Mouse (Mus musculus): ENCODE data around the gene Rab5if. TPM values are rescaled to one million over a fixed set of nuclear protein-coding genes. Genes with fewer than 3 reads are reported as not detected.
"Not testable (repeated sequence)": the region's sequence is repeated elsewhere in the genome, so short reads cannot be mapped to it uniquely, and the experiment has no call there.

Gene Rab5if
- polyA plus RNA-seq (2017; shearing (Covaris generic)) = 1 to 10 TPM; 4.1 to 7.6 TPM

GRCm38 (mm10) chr2:156862772-156863486, at the start of gene Rab5if:
Gene Rab5if, plus strand, starts transcription at chr2:156863128.
- ATAC-seq = peak; percentile 79

DNA sequence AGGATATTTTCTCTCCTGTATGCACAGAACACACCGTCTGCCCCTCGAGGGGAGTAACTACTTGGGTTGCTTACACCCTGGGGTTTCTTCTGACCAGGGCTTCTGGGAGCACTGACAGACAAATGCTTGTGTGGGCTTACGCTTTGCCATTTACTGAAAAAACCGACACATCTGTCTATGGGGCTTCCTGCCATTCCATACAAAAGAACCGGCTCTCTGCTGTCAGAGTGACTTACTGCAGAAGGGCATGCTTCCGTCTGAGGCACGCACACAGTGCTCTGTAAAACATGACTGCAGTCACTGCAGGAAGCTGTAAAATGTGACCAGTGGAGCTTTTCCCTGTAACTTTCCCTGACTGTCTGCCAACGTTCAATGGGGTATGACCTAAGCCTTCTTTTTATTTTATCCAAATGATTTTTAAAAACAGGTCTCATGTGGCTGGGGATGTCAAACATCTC, 48.6 kb upstream of the Rab5if start:
- ATAC-seq = no peak

GRCm38 (mm10) chr2:156814893-156815292, 48.0 kb upstream of the Rab5if start:
- no peak for ATAC-seq

DNA sequence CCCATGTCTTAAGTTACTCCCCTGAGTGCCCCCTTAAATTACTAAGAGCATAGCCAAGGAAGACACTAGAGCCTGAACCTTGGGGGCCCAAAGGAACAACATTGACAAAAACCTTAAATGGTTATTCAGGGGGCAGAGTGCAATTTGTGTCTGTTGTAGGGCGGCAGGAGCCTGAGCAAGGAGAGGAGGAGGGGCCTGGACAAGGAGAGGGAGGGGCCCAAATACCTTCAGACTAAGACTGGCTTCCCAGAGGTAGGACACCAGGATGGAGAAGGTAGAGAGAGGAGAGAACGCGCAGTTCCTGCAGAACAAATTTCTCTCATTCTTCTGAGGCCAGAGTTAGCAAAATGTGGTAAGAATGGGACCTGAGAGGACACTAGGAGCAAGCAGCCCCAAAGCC, 47.5 kb upstream of the Rab5if start:
- no peak for ATAC-seq

DNA sequence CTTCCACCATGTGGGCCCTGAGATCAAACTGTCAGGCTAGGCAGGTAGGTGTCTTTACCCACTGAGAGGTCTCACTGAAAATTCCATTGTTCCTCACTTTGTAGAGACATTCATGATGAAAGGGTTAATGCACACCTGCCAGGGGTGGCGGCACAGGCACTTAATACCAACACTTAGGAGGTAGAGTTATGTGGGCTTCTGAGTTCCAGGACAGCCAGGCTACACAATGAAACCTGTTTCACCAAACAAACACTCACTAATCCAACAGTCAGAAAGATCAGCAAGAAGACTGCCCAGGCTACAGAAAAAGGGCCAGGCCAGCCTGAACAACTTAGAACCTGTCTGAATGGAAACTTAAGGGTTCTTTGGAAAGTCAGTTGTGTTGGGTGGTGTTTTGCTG, 46.8 kb upstream of the Rab5if start:
- ATAC-seq = no peak

DNA sequence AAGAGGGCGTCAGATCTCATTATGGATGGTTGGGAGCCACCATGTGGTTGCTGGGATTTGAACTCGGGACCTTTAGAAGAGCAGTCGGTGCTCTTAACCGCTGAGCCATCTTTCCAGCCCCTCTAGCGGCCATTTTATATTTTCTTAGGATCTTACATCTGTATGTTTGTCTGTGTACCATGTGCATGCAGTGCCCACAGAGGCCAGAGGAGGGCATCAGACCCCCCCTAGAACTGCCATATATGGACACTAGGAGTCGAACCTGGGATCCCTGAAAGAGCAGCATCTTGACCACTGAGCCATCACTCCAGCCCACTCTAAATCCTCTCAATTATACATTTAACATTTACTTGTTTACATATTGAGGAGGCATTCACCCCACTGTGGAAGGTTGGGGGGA, 37.8 kb upstream of the Rab5if start:
- ATAC-seq = not testable (repeated sequence)

GRCm38 (mm10) chr2:156834336-156834735, 28.6 kb upstream of the Rab5if start:
- ATAC-seq = no peak

DNA sequence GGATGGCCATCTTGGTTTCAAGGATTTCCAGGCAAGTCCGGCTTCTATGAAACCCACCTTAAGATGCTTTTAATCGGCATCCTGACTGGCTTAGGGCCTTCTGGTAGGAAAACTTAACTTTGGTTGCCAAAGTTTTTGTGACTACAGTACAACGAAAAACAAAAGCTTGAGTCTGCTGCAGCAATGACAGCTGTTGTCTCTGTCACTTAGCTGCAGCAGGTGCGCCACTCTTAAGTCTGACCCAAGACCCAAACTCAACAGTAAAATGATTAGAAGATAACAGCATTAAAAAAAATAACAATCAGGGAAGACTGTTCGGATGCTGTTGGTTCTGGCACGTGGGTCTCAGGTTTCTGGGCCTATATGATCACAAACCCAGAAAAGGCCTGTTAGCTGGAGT, 24.1 kb upstream of the Rab5if start:
- ATAC-seq = no peak

DNA sequence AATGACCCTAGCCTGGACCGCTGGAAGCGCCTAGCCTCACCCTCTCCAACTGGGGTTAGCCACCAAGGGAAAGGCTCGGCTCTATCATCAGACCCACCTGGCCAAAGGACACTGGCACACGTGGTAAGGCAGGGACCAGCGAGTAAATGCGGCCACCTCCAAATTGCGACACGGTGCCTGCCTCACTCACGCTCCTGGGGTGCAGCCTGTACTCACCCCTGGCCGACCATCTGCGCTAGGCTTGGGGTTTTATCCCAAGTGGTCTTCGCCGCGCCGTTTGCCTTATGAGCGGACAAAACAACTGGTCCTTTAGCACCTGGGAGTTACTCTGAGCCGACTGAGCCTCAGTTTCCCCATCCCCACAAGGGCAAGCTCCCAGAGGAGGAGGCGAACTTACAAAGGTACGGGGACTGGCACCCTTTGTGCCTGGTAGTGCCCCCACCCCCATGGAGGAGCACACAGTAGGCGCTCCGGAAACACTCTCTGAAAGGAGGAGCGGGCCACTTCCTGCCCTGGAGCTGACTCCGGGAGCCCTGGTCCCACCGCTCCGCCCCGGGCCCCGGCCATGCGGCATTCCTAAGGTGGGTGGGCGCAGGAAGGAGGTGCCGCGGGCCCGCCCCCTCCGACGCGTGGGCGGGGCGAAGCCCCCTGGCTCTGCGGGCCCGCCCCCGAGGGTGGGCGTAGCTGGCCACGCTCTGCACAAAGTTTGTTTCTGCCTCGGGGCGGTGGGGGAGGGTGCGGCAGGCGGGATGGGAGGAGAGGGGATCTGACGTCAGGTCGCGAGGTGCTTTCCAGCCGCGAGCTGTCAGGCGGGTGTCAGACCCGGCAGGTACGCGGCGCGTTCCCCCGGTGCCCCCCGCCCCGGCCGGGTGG, 23.4 kb upstream of the Rab5if start, which contains the start of gene Tgif2:
Tgif2 (plus strand) TSS at position 689 of the 873 bp plus-strand sequence.
- ATAC-seq = peak; percentile 76

- ATAC-seq = no peak
These were observed 22.5 kb upstream of the Rab5if start for GRCm38 (mm10) chr2:156840301-156841027.

GRCm38 (mm10) chr2:156841028-156841840, 21.7 kb upstream of the Rab5if start:
- ATAC-seq = peak; percentile 21

DNA sequence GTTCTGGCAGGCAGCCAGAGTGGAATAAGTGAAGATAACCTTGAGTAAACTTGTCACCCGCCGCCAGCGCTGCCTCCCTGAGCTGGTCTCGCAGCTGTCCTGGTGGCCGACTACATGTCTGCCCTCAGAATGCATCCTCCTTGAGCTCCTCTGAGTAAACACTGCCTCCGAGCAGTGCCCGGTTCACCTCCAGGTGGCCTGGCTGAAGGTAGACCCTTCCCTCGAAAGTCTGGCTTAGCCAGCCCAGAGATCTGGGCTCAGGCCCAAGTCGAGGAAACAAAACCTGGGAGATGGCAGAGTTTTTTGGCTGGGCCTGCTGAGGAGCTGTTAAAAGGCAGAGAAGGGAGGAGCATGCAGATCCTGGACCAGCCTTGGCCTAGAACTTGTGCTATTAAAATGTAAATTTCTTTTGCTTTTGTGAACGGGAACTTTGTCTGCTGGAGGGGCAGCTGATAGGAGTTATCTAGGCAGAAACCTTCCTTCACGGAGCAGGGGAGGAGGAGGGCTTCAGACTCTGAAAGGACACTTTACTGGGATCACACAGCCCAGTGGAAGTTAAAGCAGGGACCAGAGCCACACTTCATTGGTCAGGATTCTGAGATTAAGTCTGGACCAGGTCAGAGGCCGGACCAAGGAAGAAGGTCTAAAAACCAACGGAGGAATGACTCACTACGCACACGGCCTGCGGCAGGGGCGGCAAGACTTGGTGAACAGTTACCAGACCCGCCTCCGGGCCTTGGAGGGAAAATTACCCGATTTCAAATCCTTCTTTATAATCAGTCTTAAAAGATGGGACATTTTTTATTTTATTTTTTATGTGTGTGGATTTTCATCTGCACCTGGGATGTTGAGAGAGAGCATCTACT, 20.9 kb upstream of the Rab5if start:
- peak; percentile 31 for ATAC-seq

DNA sequence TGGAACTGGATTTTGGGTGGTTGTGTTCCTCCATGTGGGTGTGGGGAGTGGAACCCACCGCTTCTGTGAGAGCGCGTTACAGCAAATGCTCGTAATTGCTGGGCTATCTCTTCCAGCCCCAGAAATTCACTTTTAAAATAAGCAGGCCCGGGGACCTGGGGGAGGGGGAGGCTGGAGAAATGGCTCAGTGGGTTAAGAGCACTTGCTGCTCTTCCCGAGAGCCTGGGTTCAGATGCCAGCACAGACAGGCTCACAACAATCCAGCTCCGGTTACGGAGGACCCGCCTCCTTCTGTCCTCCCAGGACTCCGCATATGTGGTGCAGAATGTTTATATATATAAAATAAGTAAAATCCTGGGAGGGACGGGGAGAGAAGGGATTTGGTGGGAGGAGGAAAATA, 20.2 kb upstream of the Rab5if start:
- ATAC-seq = no peak

DNA sequence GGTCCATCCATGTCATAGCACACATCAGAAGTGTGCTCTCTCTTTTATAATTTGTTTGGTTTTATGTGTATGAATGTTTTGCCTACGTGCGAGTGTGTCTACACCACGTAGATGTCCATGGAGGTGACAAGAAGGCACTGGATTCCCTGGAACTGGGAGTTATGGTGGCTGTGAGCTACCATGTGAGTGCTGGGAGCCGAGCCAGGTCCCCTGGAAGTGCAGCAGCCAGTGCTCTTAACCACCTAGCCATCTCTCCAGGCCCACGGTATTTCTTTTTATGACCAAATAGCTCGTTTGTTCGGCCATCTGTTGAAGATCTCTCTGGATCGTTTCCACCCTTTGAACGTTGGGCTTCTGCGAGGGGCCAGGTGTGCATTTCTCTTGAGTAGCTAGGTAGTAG, 19.6 kb upstream of the Rab5if start:
- ATAC-seq = no peak

DNA sequence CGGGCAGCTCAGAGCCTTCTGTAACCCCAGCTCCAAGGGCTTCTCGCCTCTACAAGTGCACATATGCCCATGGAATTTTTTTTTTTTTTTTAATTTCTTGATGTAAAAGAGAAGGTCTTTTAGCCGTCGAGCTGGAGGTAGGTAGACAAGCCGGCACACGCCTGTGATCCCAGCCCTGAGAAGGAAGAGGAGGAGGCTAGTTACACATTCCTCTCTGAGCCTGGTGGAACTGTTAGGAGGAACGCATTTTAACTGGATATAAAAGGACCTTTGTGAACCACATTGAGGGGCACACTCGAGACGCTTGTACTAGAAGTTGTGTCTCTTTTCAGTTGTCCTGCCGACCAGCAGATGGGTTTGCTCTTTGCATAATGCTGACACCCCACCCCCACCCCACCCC, 18.2 kb upstream of the Rab5if start:
- ATAC-seq = no peak

DNA sequence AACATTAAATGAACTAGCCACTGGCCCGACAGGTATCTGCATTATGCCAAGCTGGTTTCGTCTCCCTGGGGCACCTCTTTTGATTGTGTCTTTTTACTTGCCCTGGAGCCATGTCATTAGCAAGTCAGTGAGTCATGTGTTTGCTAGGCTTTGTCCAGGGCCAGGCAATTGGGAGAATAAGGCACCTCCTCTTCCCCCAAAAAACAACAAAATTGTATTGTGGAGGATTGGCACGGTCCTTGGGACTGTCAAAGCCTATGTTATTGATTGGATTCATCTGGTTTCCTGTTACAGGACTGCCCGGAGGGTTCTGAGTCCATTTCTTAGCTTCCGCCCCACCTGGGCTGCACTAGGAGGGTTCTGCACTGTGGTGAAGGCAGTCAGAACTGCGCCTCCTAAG, 15.3 kb upstream of the Rab5if start:
- no peak for ATAC-seq

GRCm38 (mm10) chr2:156848526-156849182, 14.3 kb upstream of the Rab5if start:
- ATAC-seq = no peak

DNA sequence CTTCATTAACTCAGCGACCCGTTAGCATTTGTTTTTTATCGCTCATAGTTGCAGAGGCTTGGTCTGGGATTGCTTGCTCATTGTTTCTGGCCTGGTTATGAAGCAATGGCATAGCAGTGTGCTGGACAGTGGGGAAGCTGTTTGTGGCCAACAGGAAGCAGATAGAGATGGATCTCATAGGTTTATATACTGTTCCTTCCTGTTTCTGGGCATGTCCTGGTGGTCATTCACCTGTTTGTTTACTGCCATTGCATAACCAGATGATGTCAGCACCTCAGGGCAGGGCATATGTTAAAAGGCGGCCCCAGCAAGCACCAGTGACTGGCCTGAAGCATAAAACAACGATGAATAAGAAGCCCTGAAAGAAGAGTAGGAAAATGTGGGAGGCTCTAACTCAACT, 12.4 kb upstream of the Rab5if start:
- no peak for ATAC-seq

- ATAC-seq = not testable (repeated sequence)
These were observed 9.3 kb upstream of the Rab5if start for GRCm38 (mm10) chr2:156853584-156853983.

- ATAC-seq = not testable (repeated sequence)
These were observed 8.7 kb upstream of the Rab5if start for GRCm38 (mm10) chr2:156853999-156854771.

Measured in activated CD4-positive, CD25-positive, alpha-beta regulatory T cell, adult 4 months (primary cell).